Mouse (Mus musculus): ENCODE data around the gene Fam171a1.

- TF ChIP-seq CTCF (IDR thresholded peaks at IDR 0.05; ENCODE audit: low read depth, low read length) (no peak), POLR2A (IDR thresholded peaks at IDR 0.05; ENCODE audit: borderline replicate concordance, low read depth, low read length) (no peak)
Measured at GRCm38 (mm10) chr2:3154986-3155385, 41.0 kb downstream of the Fam171a1 start.

All from bone marrow macrophage, adult 2 months (primary cell).